Mouse (Mus musculus) stomach, postnatal 0 days (tissue): ENCODE results near the gene Btbd9.
A peak's percentile ranks its signal among the peaks of the same experiment; 100 is the strongest.

Experiments used
- CTCF ChIP-seq: IDR thresholded peaks from 2 replicates; pipeline ENCODE4 v1.5.1; 2016; ENCODE audit warnings: antibody characterized with exemption, low read depth, mild to moderate bottlenecking, moderate library complexity
- EP300 ChIP-seq: optimal IDR thresholded peaks from 2 replicates; pipeline ENCODE3; 2016; ENCODE audit warnings: antibody characterized with exemption

DNA sequence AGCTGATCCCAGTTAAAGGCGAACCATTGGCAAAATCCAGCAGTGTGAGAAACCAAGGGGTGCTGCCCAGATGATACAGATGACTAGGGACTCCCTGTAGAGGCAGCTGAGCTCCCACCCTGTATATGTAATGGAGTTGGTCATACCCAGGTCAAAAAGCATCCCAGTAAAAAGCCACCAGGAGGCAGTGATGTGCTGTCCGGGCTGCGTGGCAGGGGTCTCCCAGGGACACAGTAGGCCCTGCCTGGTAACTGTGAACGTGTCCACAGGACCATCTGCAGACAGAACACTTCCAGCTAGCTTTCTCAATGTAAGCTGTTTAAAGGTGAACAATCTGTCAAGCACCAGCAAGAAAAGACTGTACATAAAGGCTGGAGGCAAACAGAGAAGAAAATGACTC is 343.6 kb downstream of the Btbd9 start:
- TF ChIP-seq CTCF: peak; percentile 57
- no peak for TF ChIP-seq EP300
